Mouse (Mus musculus) mesoderm, embryonic 11.5 days (tissue): ENCODE measurements around the gene Dagla.

Experiments used
- DNase-seq: peaks from one replicate; pipeline ENCODE4 v3.0.0-alpha.2; 2012; ENCODE audit warnings: low read depth, low spot score

Gene Dagla

DNA sequence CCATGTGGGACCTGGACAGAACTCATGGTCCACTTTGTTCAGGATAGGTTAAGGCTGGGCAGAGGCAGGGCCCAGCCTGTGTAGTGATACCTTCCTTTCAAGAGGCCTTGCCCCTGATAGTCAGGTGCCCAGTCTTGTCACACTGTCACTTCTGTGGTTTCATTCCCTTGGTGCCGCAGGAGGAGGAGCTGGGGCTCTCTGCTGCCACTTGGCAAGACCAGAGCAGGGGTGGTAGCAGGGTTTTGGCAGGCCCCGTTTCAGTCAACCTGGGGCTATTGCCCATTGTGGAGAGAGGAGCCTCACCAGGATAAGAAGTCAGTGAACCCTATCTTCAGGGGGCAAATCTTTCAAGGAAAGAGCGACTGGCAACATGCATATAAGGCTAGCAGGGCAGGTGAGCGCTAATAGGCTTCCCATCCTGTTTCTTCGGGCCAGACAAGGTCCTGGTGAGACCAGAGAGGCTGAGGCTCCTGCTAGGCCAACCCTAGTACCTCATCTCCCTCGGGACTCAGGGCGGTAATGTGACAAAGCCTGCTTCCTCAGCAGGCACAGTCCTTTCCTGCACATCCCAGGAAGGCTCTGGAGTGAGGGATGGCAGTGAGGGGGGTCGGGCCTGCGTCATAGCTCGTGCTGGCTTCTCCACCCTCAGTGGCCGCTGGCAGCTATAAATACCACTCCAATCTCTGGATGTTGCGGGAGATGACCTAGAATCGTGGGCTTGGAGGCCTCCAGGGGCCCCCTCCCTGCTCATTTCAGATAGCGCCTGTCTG lies 23.7 kb downstream of the Dagla start:
- no peak for DNase-seq

- no peak for DNase-seq
Observed at GRCm38 (mm10) chr19:10279668-10280067, 25.0 kb downstream of the Dagla start.

DNA sequence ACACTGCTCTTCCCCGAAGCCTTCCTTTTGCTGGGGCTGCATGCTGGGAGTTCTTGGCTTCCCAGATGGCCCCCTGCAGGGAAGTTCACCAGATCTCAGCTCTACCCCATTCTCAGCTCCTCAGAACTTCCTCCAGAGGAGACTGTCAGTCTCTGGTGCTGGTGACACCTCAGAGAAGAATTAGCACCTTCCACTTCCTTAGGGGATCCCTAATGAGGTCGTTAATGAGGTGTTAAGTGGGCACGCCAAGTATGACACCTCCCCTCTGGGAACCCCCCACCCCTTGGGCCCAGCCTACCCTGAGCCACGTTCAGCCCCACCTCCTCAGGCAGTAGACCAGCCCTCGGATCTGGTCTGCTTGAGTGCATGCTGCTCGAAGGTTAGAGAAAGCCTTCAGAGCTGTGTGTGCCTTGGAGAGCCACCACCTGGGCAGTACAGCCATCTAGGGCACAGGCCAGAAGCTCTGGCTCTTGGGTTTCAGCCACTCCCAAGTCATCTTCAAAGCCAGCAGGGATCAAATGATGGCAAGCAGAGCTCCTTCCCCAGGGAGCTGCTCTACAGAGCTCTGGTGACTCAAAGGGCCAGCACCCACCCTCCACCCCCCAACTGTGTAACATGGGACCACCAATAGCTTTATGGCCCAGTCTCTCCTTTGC lies 25.9 kb downstream of the Dagla start:
- no peak for DNase-seq

GRCm38 (mm10) chr19:10277759-10278158 lies 26.9 kb downstream of the Dagla start:
- DNase-seq: no peak

GRCm38 (mm10) chr19:10277331-10277730 lies 27.3 kb downstream of the Dagla start:
- peak; percentile 67 for DNase-seq

DNA sequence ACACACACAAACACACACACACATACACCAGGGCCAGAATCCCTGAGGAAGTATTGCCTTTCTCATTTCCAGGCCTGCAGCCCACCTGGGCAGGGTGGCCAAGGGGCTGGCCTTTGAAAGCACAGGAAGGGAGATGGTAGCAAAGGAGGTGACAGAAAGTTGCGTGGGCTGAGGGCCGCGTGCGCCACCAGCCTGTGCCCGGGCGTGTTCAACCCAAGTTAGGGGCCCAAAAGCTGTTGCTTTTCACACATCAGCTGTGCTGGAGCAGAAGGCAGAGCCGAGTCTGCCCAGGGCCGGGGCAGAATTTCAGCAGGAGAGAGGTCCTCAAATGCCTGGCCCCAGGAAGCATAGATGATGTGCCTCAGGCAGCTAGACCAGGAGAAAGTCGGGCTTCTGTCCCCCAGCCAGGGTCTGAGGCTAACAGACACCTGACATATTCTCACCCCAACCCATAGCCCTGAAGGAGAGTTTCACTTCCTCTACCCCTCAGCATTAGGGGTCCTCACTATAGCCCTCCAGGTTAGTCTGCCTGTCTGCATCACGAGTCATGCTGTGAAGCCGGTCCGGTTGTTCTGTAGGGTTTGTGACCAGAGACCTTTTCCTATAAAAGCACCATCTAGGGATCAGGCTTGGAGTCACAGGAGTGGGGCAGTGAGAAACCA lies 28.1 kb downstream of the Dagla start:
- no peak for DNase-seq

- peak; percentile 67 for DNase-seq
Observed at GRCm38 (mm10) chr19:10274056-10274455, 30.6 kb downstream of the Dagla start.

GRCm38 (mm10) chr19:10272746-10273145 lies 31.9 kb downstream of the Dagla start:
- peak; percentile 63 for DNase-seq

- DNase-seq: no peak
Observed at GRCm38 (mm10) chr19:10271592-10271991, 33.1 kb downstream of the Dagla start.

DNA sequence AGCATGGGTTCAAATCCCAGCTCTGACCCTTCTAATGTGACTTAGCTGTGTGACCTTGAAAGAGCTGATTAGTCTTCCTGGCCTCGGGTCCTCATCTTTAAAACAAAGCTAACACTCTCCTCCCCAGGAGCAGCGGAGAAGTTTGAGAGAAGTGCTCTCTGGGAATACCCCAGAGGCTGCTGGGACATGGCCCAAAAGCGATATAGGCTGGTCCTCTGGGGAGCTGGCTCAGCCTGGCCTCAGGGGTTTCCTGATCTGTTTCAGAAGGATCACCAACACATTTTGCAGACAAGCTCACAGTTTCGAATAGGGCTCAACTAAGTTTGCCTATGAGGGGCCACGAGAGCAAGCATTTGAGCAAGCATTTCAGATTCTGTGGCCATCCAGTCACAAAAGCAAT lies 34.3 kb downstream of the Dagla start:
- DNase-seq: no peak

DNA sequence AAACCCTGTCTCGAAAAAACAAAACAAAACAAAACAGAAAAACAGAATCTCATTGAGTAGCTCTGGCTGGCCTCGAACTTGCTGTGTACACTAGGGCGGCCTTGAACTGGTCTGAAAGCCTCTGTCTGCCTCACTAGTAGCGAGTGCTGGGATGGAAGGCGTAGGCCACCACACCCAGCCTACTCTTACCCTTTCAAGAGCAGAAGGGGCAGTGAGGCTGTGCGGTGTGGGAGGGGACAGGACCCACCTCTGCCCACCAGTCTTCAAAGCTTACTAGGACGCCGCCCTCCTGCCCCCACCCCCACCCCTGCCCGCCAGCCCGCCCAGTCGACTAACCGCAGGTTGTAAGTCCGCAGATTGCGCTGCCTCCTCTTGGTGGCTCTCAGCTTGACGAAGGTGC lies 35.8 kb downstream of the Dagla start:
- no peak for DNase-seq

GRCm38 (mm10) chr19:10267953-10268352 lies 36.7 kb downstream of the Dagla start:
- no peak for DNase-seq

DNA sequence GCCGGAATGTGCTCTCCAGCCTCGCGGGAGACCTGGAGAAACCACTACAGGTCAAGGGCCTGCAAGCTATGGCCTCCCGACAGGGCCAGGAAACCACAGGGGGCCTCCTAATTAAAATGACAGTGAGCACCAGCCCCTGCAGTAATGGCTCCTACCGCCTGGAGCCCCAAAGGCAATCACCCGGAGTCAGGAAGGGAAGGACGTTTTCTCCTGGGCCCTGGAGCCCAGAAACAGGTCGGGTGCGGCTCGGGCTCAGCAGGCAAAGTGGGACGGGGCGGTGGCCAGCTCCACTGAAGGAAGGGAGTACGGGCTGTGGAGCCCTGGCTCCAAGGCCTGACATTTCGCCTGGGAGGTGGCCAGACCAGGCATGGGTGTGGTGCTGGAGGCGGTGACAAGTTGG lies 37.6 kb downstream of the Dagla start:
- DNase-seq: peak; percentile 45

GRCm38 (mm10) chr19:10266196-10266850 lies 38.4 kb downstream of the Dagla start:
- peak; percentile 82 for DNase-seq

DNA sequence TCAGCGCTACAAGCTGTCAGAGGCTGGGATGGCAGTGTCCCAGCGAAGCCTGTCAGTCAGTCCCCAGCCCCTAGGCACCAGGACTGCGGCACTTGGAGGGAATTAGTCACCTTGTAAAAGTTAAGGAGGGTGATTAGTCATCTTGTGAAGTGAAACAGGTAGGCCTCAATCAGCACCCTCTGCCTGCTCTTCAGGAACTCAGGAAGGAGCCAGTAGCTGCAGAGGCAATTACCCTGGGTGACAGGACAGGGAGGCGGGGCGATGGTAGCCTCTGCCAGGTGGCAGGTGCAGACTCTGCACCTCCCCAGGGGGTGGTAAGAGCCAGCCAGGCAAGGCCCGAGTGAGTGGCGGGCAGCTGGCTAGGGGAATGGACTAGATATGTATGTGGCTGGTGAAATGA lies 43.3 kb downstream of the Dagla start:
- no peak for DNase-seq

DNA sequence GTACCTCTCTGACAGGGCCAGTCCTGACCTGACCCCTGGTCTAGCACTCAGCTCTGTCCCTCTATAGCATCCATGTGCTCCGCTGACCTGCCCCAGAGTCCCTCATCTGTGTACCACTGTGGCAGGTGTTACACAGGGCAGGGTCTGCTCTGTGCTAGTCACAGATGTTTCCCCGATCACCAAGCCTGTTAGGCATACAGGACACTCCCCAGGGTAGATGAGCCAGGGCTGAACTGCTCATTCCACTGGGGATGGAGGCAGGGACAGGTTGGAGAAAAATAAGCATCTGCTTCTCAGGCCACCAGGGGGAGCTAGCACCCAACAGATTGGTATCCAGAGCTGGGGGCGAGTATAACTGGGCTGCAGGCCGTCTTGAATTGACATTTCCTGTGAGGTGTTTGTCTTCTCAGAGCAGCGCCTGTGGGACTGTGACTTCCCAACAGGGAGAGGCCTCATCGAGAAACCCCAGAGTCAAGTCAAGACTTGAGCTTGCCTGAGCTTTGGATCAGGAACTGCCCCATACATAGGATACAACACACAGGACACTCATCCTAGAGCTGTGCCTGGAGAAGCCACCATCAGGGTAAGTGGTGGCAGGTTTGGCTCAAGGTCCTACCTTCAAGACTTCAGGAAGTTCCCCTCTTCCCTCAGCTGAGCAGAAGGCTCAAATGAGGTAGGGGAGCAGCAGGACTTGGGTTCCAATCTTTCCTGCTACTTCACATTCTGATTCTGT lies 46.2 kb downstream of the Dagla start:
- DNase-seq: peak; percentile 87

GRCm38 (mm10) chr19:10248128-10248527 lies 56.5 kb downstream of the Dagla start:
- DNase-seq: peak; percentile 50

DNA sequence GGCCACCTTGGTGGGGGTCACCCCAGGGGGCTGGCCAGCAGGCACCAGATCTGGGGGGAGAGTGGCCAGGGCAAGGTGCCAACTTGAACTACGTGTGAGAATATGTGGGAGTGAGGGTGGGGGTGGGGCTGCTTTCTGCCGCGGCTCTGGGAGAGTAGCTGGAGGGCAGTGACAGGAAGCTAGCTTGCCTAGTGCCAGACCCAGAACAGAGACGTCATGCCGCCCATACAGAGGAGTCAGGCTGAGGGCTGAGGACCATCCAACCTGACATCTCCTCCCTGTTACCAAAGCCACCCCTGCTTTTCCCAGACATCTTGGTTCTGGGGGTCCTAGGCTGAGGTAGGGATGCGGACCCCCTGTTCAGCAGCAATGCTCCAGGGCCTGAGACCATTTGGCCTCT lies 57.5 kb downstream of the Dagla start:
- no peak for DNase-seq

- DNase-seq: peak; percentile 54
Observed at GRCm38 (mm10) chr19:10244183-10244582, 60.5 kb downstream of the Dagla start.

GRCm38 (mm10) chr19:10242916-10243315 lies 61.8 kb downstream of the Dagla start:
- DNase-seq: no peak

GRCm38 (mm10) chr19:10240654-10241305 lies 63.9 kb downstream of the Dagla start, which contains the start of gene Myrf:
Gene Myrf, minus strand, starts transcription at chr19:10240748.
- DNase-seq: peak; percentile 83
